Mouse (Mus musculus): Measurements from ENCODE around the gene Htr2b. TPM values are rescaled to one million over a fixed set of nuclear protein-coding genes. Genes with fewer than 3 reads are reported as not detected.

The Htr2b gene
- polyA plus RNA-seq (2014; fragmentation: Nextera tagmentation; extraction: Ambion mirVana): 0.14 and 0.57 TPM in 2 replicates

- ATAC-seq (replicated peaks; ENCODE audit: insufficient number of reproducible peaks, low FRiP score, low TSS enrichment): no peak
- H3K27me3 ChIP-seq (ENCODE audit: control insufficient read depth, insufficient read depth, low read length): no peaks in the 10 kb centered on the region
- H3K36me3 ChIP-seq (ENCODE audit: control insufficient read depth, insufficient read depth, low read length): peaks cover 6% of the 10 kb centered on the region; the same call in 1 of the 2 replicates
- H3K4me2 ChIP-seq: no peak within 1 kb of the TSS
- H3K9me3 ChIP-seq (replicated peaks; ENCODE audit: control insufficient read depth, low read length): no peaks in the 10 kb centered on the region
- WGBS (ENCODE audit: insufficient replicate concordance): 77% methylated on average over 6 of the region's 6 CpGs
- H3K4me3 ChIP-seq (ENCODE audit: low read depth, low read length): no peak within 1 kb of the TSS
- no peak within 1 kb of the TSS for H3K9ac ChIP-seq (ENCODE audit: low read depth, low read length)
- H3K27ac ChIP-seq (ENCODE audit: low read depth, low read length): no peak within 1 kb of the TSS
- no peaks in the 10 kb centered on the region for H3K4me1 ChIP-seq (ENCODE audit: control insufficient read depth, insufficient read depth, low read length)
These were observed at the start of gene Htr2b for GRCm38 (mm10) chr1:86111779-86112178. Gene Htr2b, minus strand, starts transcription at chr1:86111970.

- Histone ChIP-seq H3K27ac (ENCODE audit: low read depth, low read length) (no peak overlapping the region), H3K36me3 (ENCODE audit: control insufficient read depth, insufficient read depth, low read length) (peaks cover 6% of the 10 kb centered on the region), H3K9me3 (replicated peaks; ENCODE audit: control insufficient read depth, low read length) (no peaks in the 10 kb centered on the region), H3K4me1 (ENCODE audit: control insufficient read depth, insufficient read depth, low read length) (no peaks in the 10 kb centered on the region), H3K4me2 (no peak overlapping the region), H3K4me3 (ENCODE audit: low read depth, low read length) (no peak overlapping the region), H3K9ac (ENCODE audit: low read depth, low read length) (no peak overlapping the region), H3K27me3 (ENCODE audit: control insufficient read depth, insufficient read depth, low read length) (no peaks in the 10 kb centered on the region)
- no peak for ATAC-seq (replicated peaks; ENCODE audit: insufficient number of reproducible peaks, low FRiP score, low TSS enrichment)
- WGBS (ENCODE audit: insufficient replicate concordance): 78% methylated on average over 5 of the region's 5 CpGs
These were observed 49.3 kb upstream of the Htr2b start for GRCm38 (mm10) chr1:86161061-86161460.

GRCm38 (mm10) chr1:86160479-86160878 is 48.7 kb upstream of the Htr2b start:
- peaks cover 6% of the 10 kb centered on the region for H3K36me3 ChIP-seq (ENCODE audit: control insufficient read depth, insufficient read depth, low read length)
- no peaks in the 10 kb centered on the region for H3K9me3 ChIP-seq (replicated peaks; ENCODE audit: control insufficient read depth, low read length)
- H3K4me2 ChIP-seq: no peak overlapping the region
- no peak overlapping the region for H3K4me3 ChIP-seq (ENCODE audit: low read depth, low read length)
- no peak overlapping the region for H3K9ac ChIP-seq (ENCODE audit: low read depth, low read length)
- WGBS (ENCODE audit: insufficient replicate concordance): 82% methylated on average over 5 of the region's 5 CpGs
- no peaks in the 10 kb centered on the region for H3K27me3 ChIP-seq (ENCODE audit: control insufficient read depth, insufficient read depth, low read length)
- no peak for ATAC-seq (replicated peaks; ENCODE audit: insufficient number of reproducible peaks, low FRiP score, low TSS enrichment)
- H3K4me1 ChIP-seq (ENCODE audit: control insufficient read depth, insufficient read depth, low read length): no peaks in the 10 kb centered on the region
- H3K27ac ChIP-seq (ENCODE audit: low read depth, low read length): no peak overlapping the region

- Histone ChIP-seq H3K4me1 (ENCODE audit: control insufficient read depth, insufficient read depth, low read length) (no peaks in the 10 kb centered on the region), H3K9me3 (replicated peaks; ENCODE audit: control insufficient read depth, low read length) (no peaks in the 10 kb centered on the region), H3K27me3 (ENCODE audit: control insufficient read depth, insufficient read depth, low read length) (no peaks in the 10 kb centered on the region), H3K36me3 (ENCODE audit: control insufficient read depth, insufficient read depth, low read length) (peaks cover 6% of the 10 kb centered on the region), H3K4me2 (no peak overlapping the region), H3K9ac (ENCODE audit: low read depth, low read length) (no peak overlapping the region), H3K4me3 (ENCODE audit: low read depth, low read length) (no peak overlapping the region), H3K27ac (ENCODE audit: low read depth, low read length) (no peak overlapping the region)
- no peak for ATAC-seq (replicated peaks; ENCODE audit: insufficient number of reproducible peaks, low FRiP score, low TSS enrichment)
- WGBS (ENCODE audit: insufficient replicate concordance): 82% methylated on average over 6 of the region's 6 CpGs
These were observed 48.3 kb upstream of the Htr2b start for GRCm38 (mm10) chr1:86160059-86160458.

- Histone ChIP-seq H3K36me3 (ENCODE audit: control insufficient read depth, insufficient read depth, low read length) (peaks cover 3% of the 10 kb centered on the region; the same call in 1 of the 2 replicates), H3K9ac (ENCODE audit: low read depth, low read length) (no peak overlapping the region), H3K27me3 (ENCODE audit: control insufficient read depth, insufficient read depth, low read length) (no peaks in the 10 kb centered on the region), H3K27ac (ENCODE audit: low read depth, low read length) (no peak overlapping the region), H3K9me3 (replicated peaks; ENCODE audit: control insufficient read depth, low read length) (no peaks in the 10 kb centered on the region), H3K4me2 (no peak overlapping the region), H3K4me3 (ENCODE audit: low read depth, low read length) (no peak overlapping the region), H3K4me1 (ENCODE audit: control insufficient read depth, insufficient read depth, low read length) (no peaks in the 10 kb centered on the region; the same call in 1 of the 2 replicates)
- WGBS (ENCODE audit: insufficient replicate concordance): 77% methylated on average over 6 of the region's 6 CpGs
- no peak for ATAC-seq (replicated peaks; ENCODE audit: insufficient number of reproducible peaks, low FRiP score, low TSS enrichment)
These were observed 44.8 kb upstream of the Htr2b start for GRCm38 (mm10) chr1:86156595-86156994.

GRCm38 (mm10) chr1:86156075-86156474 is 44.3 kb upstream of the Htr2b start:
- no peaks in the 10 kb centered on the region for H3K27me3 ChIP-seq (ENCODE audit: control insufficient read depth, insufficient read depth, low read length)
- peaks cover 2% of the 10 kb centered on the region; the same call in 1 of the 2 replicates for H3K36me3 ChIP-seq (ENCODE audit: control insufficient read depth, insufficient read depth, low read length)
- no peak overlapping the region for H3K27ac ChIP-seq (ENCODE audit: low read depth, low read length)
- H3K9me3 ChIP-seq (replicated peaks; ENCODE audit: control insufficient read depth, low read length): no peaks in the 10 kb centered on the region
- no peak overlapping the region for H3K4me2 ChIP-seq
- H3K4me3 ChIP-seq (ENCODE audit: low read depth, low read length): no peak overlapping the region
- no peak overlapping the region for H3K9ac ChIP-seq (ENCODE audit: low read depth, low read length)
- peaks cover under 1% of the 10 kb centered on the region; the same call in 1 of the 2 replicates for H3K4me1 ChIP-seq (ENCODE audit: control insufficient read depth, insufficient read depth, low read length)
- ATAC-seq (replicated peaks; ENCODE audit: insufficient number of reproducible peaks, low FRiP score, low TSS enrichment): no peak
- WGBS (ENCODE audit: insufficient replicate concordance): 75% methylated on average over 3 of the region's 3 CpGs

GRCm38 (mm10) chr1:86154824-86155164 is 43.0 kb upstream of the Htr2b start:
- no peak for ATAC-seq (replicated peaks; ENCODE audit: insufficient number of reproducible peaks, low FRiP score, low TSS enrichment)
- H3K27ac ChIP-seq (ENCODE audit: low read depth, low read length): 0 out of 2 replicates have a peak overlapping the region, but pooled peaks have one; percentile 81
- WGBS (ENCODE audit: insufficient replicate concordance): under 1% methylated on average over 18 of the region's 18 CpGs

GRCm38 (mm10) chr1:86154133-86154823 is 42.5 kb upstream of the Htr2b start, which contains the start of gene Armc9:
Gene Armc9, plus strand, starts transcription at chr1:86154780.
- Histone ChIP-seq H3K36me3 (ENCODE audit: control insufficient read depth, insufficient read depth, low read length) (no peaks in the 10 kb centered on the region), H3K9ac (ENCODE audit: low read depth, low read length) (peak within 1 kb of the TSS; percentile 74), H3K27ac (ENCODE audit: low read depth, low read length) (peak within 1 kb of the TSS; percentile 81), H3K4me3 (ENCODE audit: low read depth, low read length) (peak within 1 kb of the TSS; percentile 82), H3K4me2 (peak within 1 kb of the TSS; percentile 79), H3K9me3 (replicated peaks; ENCODE audit: control insufficient read depth, low read length) (no peaks in the 10 kb centered on the region), H3K27me3 (ENCODE audit: control insufficient read depth, insufficient read depth, low read length) (no peaks in the 10 kb centered on the region), H3K4me1 (ENCODE audit: control insufficient read depth, insufficient read depth, low read length) (peaks cover 2% of the 10 kb centered on the region; the same call in 1 of the 2 replicates)
- ATAC-seq (replicated peaks; ENCODE audit: insufficient number of reproducible peaks, low FRiP score, low TSS enrichment): peak; percentile 99
- 4% methylated on average over 40 of the region's 40 CpGs for WGBS (ENCODE audit: insufficient replicate concordance)

More at GRCm38 (mm10) chr1:86154824-86155164, 43.0 kb upstream of the Htr2b start:
- Histone ChIP-seq H3K4me3 (ENCODE audit: low read depth, low read length) (peak overlapping the region; percentile 82), H3K9ac (ENCODE audit: low read depth, low read length) (peak overlapping the region; percentile 74), H3K36me3 (ENCODE audit: control insufficient read depth, insufficient read depth, low read length) (no peaks in the 10 kb centered on the region), H3K9me3 (replicated peaks; ENCODE audit: control insufficient read depth, low read length) (no peaks in the 10 kb centered on the region), H3K4me1 (ENCODE audit: control insufficient read depth, insufficient read depth, low read length) (peaks cover 2% of the 10 kb centered on the region; the same call in 1 of the 2 replicates), H3K27me3 (ENCODE audit: control insufficient read depth, insufficient read depth, low read length) (no peaks in the 10 kb centered on the region), H3K4me2 (peak overlapping the region; percentile 79)

GRCm38 (mm10) chr1:86152618-86153017 is 40.8 kb upstream of the Htr2b start:
- H3K4me3 ChIP-seq (ENCODE audit: low read depth, low read length): no peak overlapping the region
- WGBS (ENCODE audit: insufficient replicate concordance): 72% methylated on average over 1 of the region's 1 CpGs

More at GRCm38 (mm10) chr1:86152618-86153017, 40.8 kb upstream of the Htr2b start:
- H3K4me1 ChIP-seq (ENCODE audit: control insufficient read depth, insufficient read depth, low read length): peaks cover 2% of the 10 kb centered on the region; the same call in 1 of the 2 replicates
- no peak for ATAC-seq (replicated peaks; ENCODE audit: insufficient number of reproducible peaks, low FRiP score, low TSS enrichment)
- no peak overlapping the region for H3K4me2 ChIP-seq
- no peak overlapping the region for H3K27ac ChIP-seq (ENCODE audit: low read depth, low read length)
- no peak overlapping the region for H3K9ac ChIP-seq (ENCODE audit: low read depth, low read length)
- no peaks in the 10 kb centered on the region for H3K9me3 ChIP-seq (replicated peaks; ENCODE audit: control insufficient read depth, low read length)
- H3K36me3 ChIP-seq (ENCODE audit: control insufficient read depth, insufficient read depth, low read length): no peaks in the 10 kb centered on the region
- H3K27me3 ChIP-seq (ENCODE audit: control insufficient read depth, insufficient read depth, low read length): no peaks in the 10 kb centered on the region
